Mouse (Mus musculus) hindbrain, embryonic 16.5 days (tissue): ENCODE data around the gene Slco2a1. TPM values are rescaled to one million over a fixed set of nuclear protein-coding genes. Genes with fewer than 3 reads are reported as not detected.

ENCODE experiments used
- ATAC-seq: fragments of 200-750 bp; cut with Nextera tagmentation; 2 replicates; pipeline ENCODE4 v1.8.0; 2017; ENCODE audit warnings: moderate TSS enrichment, moderate library complexity
- H3K27ac ChIP-seq: fragments of 300-500 bp; sonication (generic); 2 replicates; pipeline ENCODE4 v1.5.1; 2014; ENCODE audit warnings: low read depth, mild to moderate bottlenecking, control low read depth, low read length, moderate library complexity
- H3K27me3 ChIP-seq: fragments of 300-500 bp; sonication (generic); replicated peaks from 2 replicates; pipeline ENCODE4 v1.6.1; 2014; ENCODE audit warnings: low read length; ENCODE audit not compliant: control insufficient read depth, insufficient read depth
- H3K36me3 ChIP-seq: fragments of 300-500 bp; sonication (generic); 2 replicates; pipeline ENCODE4 v1.6.1; 2014; ENCODE audit warnings: mild to moderate bottlenecking, low read length, moderate library complexity, mixed read lengths; ENCODE audit not compliant: control insufficient read depth, insufficient read depth
- H3K4me1 ChIP-seq: fragments of 300-500 bp; sonication (generic); 2 replicates; pipeline ENCODE4 v1.6.1; 2014; ENCODE audit warnings: low read depth, low read length; ENCODE audit not compliant: control insufficient read depth, insufficient read depth
- H3K4me2 ChIP-seq: fragments of 300-500 bp; sonication (generic); 2 replicates; pipeline ENCODE4 v1.6.1; 2014; ENCODE audit warnings: mild to moderate bottlenecking, low read length, control low read depth, moderate library complexity
- H3K4me3 ChIP-seq: fragments of 300-500 bp; sonication (generic); 2 replicates; pipeline ENCODE4 v1.5.1; 2014; ENCODE audit warnings: mild to moderate bottlenecking, low read length, control low read depth, moderate library complexity
- H3K9ac ChIP-seq: fragments of 300-500 bp; sonication (generic); 2 replicates; pipeline ENCODE4 v1.6.1; 2014; ENCODE audit warnings: low read depth, mild to moderate bottlenecking, control low read depth, low read length, moderate library complexity
- H3K9me3 ChIP-seq: fragments of 300-500 bp; sonication (generic); 2 replicates; pipeline ENCODE4 v1.6.1; 2014; ENCODE audit warnings: mild to moderate bottlenecking, low read length, moderate library complexity; ENCODE audit not compliant: control insufficient read depth
- WGBS: fragments of 180-500 bp; shearing (Covaris S2); extraction: QIAGEN DNeasy Blood & Tissue Kit; methylation state at CpG from one replicate; pipeline ENCODE4 v1.1.7; 2014; 5-methylcytosine and 5-hydroxymethylcytosine counted together
- polyA plus RNA-seq: library from polyadenylated mRNA; unstranded; fragments of >200 nt; fragmentation: Nextera tagmentation; extraction: Ambion mirVana; gene quantifications from 2 replicates; pipeline ENCODE4 v1.2.1, GENCODE M21; 2015

The Slco2a1 gene
- polyA plus RNA-seq, 1 experiment from 2014 or later, result 4.6 TPM

GRCm38 (mm10) chr9:102962093-102962788 lies 26.3 kb upstream of the Slco2a1 start:
- H3K4me2 ChIP-seq, result no peak overlapping the region
- ATAC-seq, result no peak
- no peaks in the 10 kb centered on the region for H3K4me1 ChIP-seq
- no peak overlapping the region for H3K4me3 ChIP-seq
- H3K27me3 ChIP-seq, result no peaks in the 10 kb centered on the region
- no peaks in the 10 kb centered on the region for H3K9me3 ChIP-seq
- H3K36me3 ChIP-seq, result no peaks in the 10 kb centered on the region
- H3K27ac ChIP-seq, result no peak overlapping the region
- 76% methylated on average over 10 of the region's 10 CpGs for WGBS
- H3K9ac ChIP-seq, result no peak overlapping the region

- Histone ChIP-seq H3K9ac (no peak overlapping the region), H3K4me2 (no peak overlapping the region), H3K4me3 (no peak overlapping the region), H3K4me1 (no peaks in the 10 kb centered on the region), H3K27me3 (no peaks in the 10 kb centered on the region), H3K27ac (no peak overlapping the region), H3K9me3 (no peaks in the 10 kb centered on the region), H3K36me3 (no peaks in the 10 kb centered on the region)
- WGBS, result 82% methylated on average over 7 of the region's 7 CpGs
- ATAC-seq, result no peak
Observed at GRCm38 (mm10) chr9:102963321-102963720, 25.2 kb upstream of the Slco2a1 start.

- Histone ChIP-seq H3K27me3 (no peaks in the 10 kb centered on the region), H3K4me1 (no peaks in the 10 kb centered on the region), H3K36me3 (no peaks in the 10 kb centered on the region), H3K9ac (no peak overlapping the region), H3K4me3 (no peak overlapping the region), H3K9me3 (no peaks in the 10 kb centered on the region), H3K27ac (no peak overlapping the region), H3K4me2 (no peak overlapping the region)
- WGBS, result 94% methylated on average over 9 of the region's 9 CpGs
- no peak for ATAC-seq
Observed at GRCm38 (mm10) chr9:102964644-102965043, 23.9 kb upstream of the Slco2a1 start.

GRCm38 (mm10) chr9:102972393-102973050 lies 16.0 kb upstream of the Slco2a1 start:
- no peak for ATAC-seq
- Histone ChIP-seq H3K27ac (no peak overlapping the region), H3K4me2 (no peak overlapping the region), H3K27me3 (no peaks in the 10 kb centered on the region), H3K4me3 (no peak overlapping the region), H3K9ac (no peak overlapping the region), H3K36me3 (no peaks in the 10 kb centered on the region), H3K9me3 (no peaks in the 10 kb centered on the region), H3K4me1 (no peaks in the 10 kb centered on the region)
- WGBS, result 89% methylated on average over 2 of the region's 2 CpGs

- Histone ChIP-seq H3K4me1 (no peaks in the 10 kb centered on the region), H3K9me3 (no peaks in the 10 kb centered on the region), H3K9ac (no peak overlapping the region), H3K36me3 (no peaks in the 10 kb centered on the region), H3K4me3 (no peak overlapping the region), H3K27ac (no peak overlapping the region), H3K4me2 (no peak overlapping the region), H3K27me3 (no peaks in the 10 kb centered on the region)
- ATAC-seq, result no peak
- WGBS, result 80% methylated on average over 2 of the region's 2 CpGs
Observed at GRCm38 (mm10) chr9:102975887-102976286, 12.6 kb upstream of the Slco2a1 start.

GRCm38 (mm10) chr9:102977090-102977489 lies 11.4 kb upstream of the Slco2a1 start:
- WGBS, result 88% methylated on average over 1 of the region's 1 CpGs
- Histone ChIP-seq H3K27me3 (no peaks in the 10 kb centered on the region), H3K36me3 (no peaks in the 10 kb centered on the region), H3K27ac (no peak overlapping the region), H3K4me3 (no peak overlapping the region), H3K9ac (no peak overlapping the region), H3K9me3 (no peaks in the 10 kb centered on the region), H3K4me2 (no peak overlapping the region), H3K4me1 (no peaks in the 10 kb centered on the region)
- ATAC-seq, result no peak

GRCm38 (mm10) chr9:102977791-102978492 lies 10.6 kb upstream of the Slco2a1 start:
- H3K4me2 ChIP-seq, result no peak overlapping the region
- ATAC-seq, result no peak
- H3K9me3 ChIP-seq, result no peaks in the 10 kb centered on the region
- H3K27me3 ChIP-seq, result no peaks in the 10 kb centered on the region
- 81% methylated on average over 9 of the region's 9 CpGs for WGBS
- no peaks in the 10 kb centered on the region for H3K4me1 ChIP-seq
- H3K4me3 ChIP-seq, result no peak overlapping the region
- H3K36me3 ChIP-seq, result no peaks in the 10 kb centered on the region
- no peak overlapping the region for H3K9ac ChIP-seq
- no peak overlapping the region for H3K27ac ChIP-seq

- 93% methylated on average over 3 of the region's 3 CpGs for WGBS
- no peaks in the 10 kb centered on the region for H3K9me3 ChIP-seq
Observed at GRCm38 (mm10) chr9:102979011-102979700, 9.4 kb upstream of the Slco2a1 start.

GRCm38 (mm10) chr9:102979956-102980355 lies 8.6 kb upstream of the Slco2a1 start:
- Histone ChIP-seq H3K27me3 (no peaks in the 10 kb centered on the region), H3K27ac (no peak overlapping the region), H3K4me1 (no peaks in the 10 kb centered on the region), H3K9ac (no peak overlapping the region), H3K9me3 (no peaks in the 10 kb centered on the region), H3K36me3 (no peaks in the 10 kb centered on the region), H3K4me2 (no peak overlapping the region), H3K4me3 (no peak overlapping the region)
- ATAC-seq, result no peak
- WGBS, result 49% methylated on average over 10 of the region's 10 CpGs

More at GRCm38 (mm10) chr9:102979011-102979700, 9.4 kb upstream of the Slco2a1 start:
- no peaks in the 10 kb centered on the region for H3K36me3 ChIP-seq
- no peak overlapping the region for H3K4me2 ChIP-seq
- H3K4me3 ChIP-seq, result no peak overlapping the region
- H3K27me3 ChIP-seq, result no peaks in the 10 kb centered on the region
- H3K27ac ChIP-seq, result no peak overlapping the region
- ATAC-seq, result no peak
- no peaks in the 10 kb centered on the region for H3K4me1 ChIP-seq
- no peak overlapping the region for H3K9ac ChIP-seq
